Comparison of ENCODE assay signal across 8 mouse cellular contexts in genomic region chr10:93309934-93310621, GRCm38 (mm10). TPM values are rescaled to one million over a fixed set of nuclear protein-coding genes. Genes with fewer than 3 reads are reported as not detected.
DNase-seq lines count a peak whose midpoint lies in the region; ATAC-seq and TF ChIP-seq lines count a peak whose summit lies in the region.

No protein-coding gene starts in this region.

- no peaks in the 10 kb centered on the region for H3K36me3 ChIP-seq in heart, embryonic 10.5 days
- no peaks in the 10 kb centered on the region for H3K36me3 ChIP-seq in kidney, postnatal 0 days (ENCODE audit: insufficient read depth, low read length)
- H3K36me3 ChIP-seq in midbrain, embryonic 10.5 days = no peaks in the 10 kb centered on the region
- H3K36me3 ChIP-seq in splenic B cell, adult 2 months (ENCODE audit: control insufficient read depth, insufficient read depth, low read length, poor library complexity, severe bottlenecking) = no peaks in the 10 kb centered on the region

- no peaks in the 10 kb centered on the region for H3K9me3 ChIP-seq in heart, embryonic 10.5 days
- no peaks in the 10 kb centered on the region for H3K9me3 ChIP-seq in kidney, postnatal 0 days (replicated peaks; ENCODE audit: low read length)
- no peaks in the 10 kb centered on the region for H3K9me3 ChIP-seq in midbrain, embryonic 10.5 days (replicated peaks)

- no peak for TF ChIP-seq CTCF in lung, adult 2 months (IDR thresholded peaks at IDR 0.05; ENCODE audit: insufficient read depth, low read length)
- no peak for TF ChIP-seq CTCF in kidney, postnatal 0 days (IDR thresholded peaks at IDR 0.05; ENCODE audit: low read depth)

- H3K27me3 ChIP-seq in heart, embryonic 10.5 days (ENCODE audit: insufficient read depth, poor library complexity, severe bottlenecking) = 0 out of 2 replicates have a peak, but pooled peaks cover 8% of the 10 kb centered on the region
- no peaks in the 10 kb centered on the region for H3K27me3 ChIP-seq in kidney, postnatal 0 days (ENCODE audit: insufficient read depth, low read length)
- H3K27me3 ChIP-seq in midbrain, embryonic 10.5 days (ENCODE audit: low read depth, poor library complexity, severe bottlenecking) = peaks cover 36% of the 10 kb centered on the region
- H3K27me3 ChIP-seq in splenic B cell, adult 2 months (ENCODE audit: control insufficient read depth, insufficient read depth, low read length, poor library complexity, severe bottlenecking) = no peaks in the 10 kb centered on the region

- peak overlapping the region; percentile 94 for H3K27ac ChIP-seq in heart, embryonic 10.5 days
- peak overlapping the region; percentile 96 for H3K27ac ChIP-seq in kidney, postnatal 0 days
- H3K27ac ChIP-seq in midbrain, embryonic 10.5 days (replicated peaks) = peak overlapping the region; percentile 87

- peak overlapping the region; percentile 71 for H3K4me3 ChIP-seq in lung, adult 2 months (replicated peaks; ENCODE audit: extremely low read depth, low read depth, low read length)
- H3K4me3 ChIP-seq in heart, embryonic 10.5 days = peak overlapping the region; percentile 81
- peak overlapping the region; percentile 81 for H3K4me3 ChIP-seq in kidney, postnatal 0 days (replicated peaks; ENCODE audit: low read depth, low read length)
- peak overlapping the region; percentile 73 for H3K4me3 ChIP-seq in midbrain, embryonic 10.5 days

- H3K4me1 ChIP-seq in lung, adult 2 months (ENCODE audit: control insufficient read depth, insufficient read depth, low read length) = peaks cover 8% of the 10 kb centered on the region
- peaks cover 13% of the 10 kb centered on the region for H3K4me1 ChIP-seq in heart, embryonic 10.5 days
- peaks cover 7% of the 10 kb centered on the region; the same call in 1 of the 2 replicates for H3K4me1 ChIP-seq in kidney, postnatal 0 days (replicated peaks; ENCODE audit: insufficient read depth, low read length)
- peaks cover 22% of the 10 kb centered on the region for H3K4me1 ChIP-seq in midbrain, embryonic 10.5 days

- WGBS in lung, adult 2 months = under 1% methylated on average over 43 of the region's 43 CpGs
- under 1% methylated on average over 43 of the region's 43 CpGs for WGBS in heart, embryonic 10.5 days
- WGBS in kidney, postnatal 0 days = 1% methylated on average over 43 of the region's 43 CpGs
- WGBS in midbrain, embryonic 10.5 days = under 1% methylated on average over 43 of the region's 43 CpGs

- peak; percentile 65 for DNase-seq in lung, adult 2 months
- no peak for DNase-seq in lung, postnatal 36 days
- peak; percentile 39 to 42 for DNase-seq in cerebellum, postnatal 25 days
- DNase-seq in heart, embryonic 10.5 days (ENCODE audit: low spot score) = no peak
- peak; percentile 58 for DNase-seq in kidney, postnatal 0 days (ENCODE audit: low spot score)
- peak; percentile 69 for DNase-seq in midbrain, embryonic 10.5 days (ENCODE audit: low spot score)
- DNase-seq in splenic B cell, adult 2 months (ENCODE audit: low read depth, low spot score) = peak; percentile 56
- DNase-seq in layer of hippocampus, adult 8-10 months (ENCODE audit: low spot score in 2 of 2) = no peak

- ATAC-seq in kidney, postnatal 0 days (replicated peaks; ENCODE audit: low FRiP score, low read depth) = peak; percentile 48

- no peak for TF ChIP-seq POLR2A in lung, adult 2 months (IDR thresholded peaks at IDR 0.05; ENCODE audit: borderline replicate concordance, extremely low read depth, low read depth, low read length)

- peak overlapping the region; percentile 84 for H3K4me2 ChIP-seq in kidney, postnatal 0 days (ENCODE audit: low read length)

- H3K9ac ChIP-seq in kidney, postnatal 0 days (ENCODE audit: low read depth, low read length) = peak overlapping the region; percentile 85

RNA-seq across cellular contexts. Expression of gene Elk3, which starts 0.9 kb away (rescaled TPM):
- 76.0 and 99.4 TPM in 2 replicates for polyA plus RNA-seq in lung, adult 2 months (2012; rRNA removed)
- polyA plus RNA-seq in heart, embryonic 10.5 days (2016; fragmentation: Nextera tagmentation; extraction: Ambion mirVana) = 23.6 and 25.9 TPM in 2 replicates
- 50.2 and 53.9 TPM in 2 replicates for polyA plus RNA-seq in kidney, postnatal 0 days (2015; fragmentation: Nextera tagmentation; extraction: Ambion mirVana)
- 9.8 and 10.6 TPM in 2 replicates for polyA plus RNA-seq in midbrain, embryonic 10.5 days (2016; fragmentation: Nextera tagmentation; extraction: Ambion mirVana)
- total RNA-seq in layer of hippocampus, adult 8-10 months (2022) = 10 to 100 TPM in 2 of 4 experiments, 1 to 10 TPM in 2; 7.5 to 18.4 (median 12.0) TPM

Comparison
In these comparisons a context has a peak if more than half of its experiments do, and no peak if none do; other contexts are left out.
1. DNase-seq: peak in lung, adult 2 months (single experiment), cerebellum, postnatal 25 days (2 of 2), kidney, postnatal 0 days (single experiment), midbrain, embryonic 10.5 days (single experiment) and splenic B cell, adult 2 months (single experiment); none in lung, postnatal 36 days (single experiment), heart, embryonic 10.5 days (single experiment) and layer of hippocampus, adult 8-10 months (0 of 2).
2. Peak in every context shown above with its lines, with median percentiles within 50 percentile points of each other: H3K4me3 ChIP-seq and H3K27ac ChIP-seq.